Mouse (Mus musculus) limb, embryonic 11.5 days (tissue): ENCODE results near the gene Syt5. TPM values are rescaled to one million over a fixed set of nuclear protein-coding genes. Genes with fewer than 3 reads are reported as not detected.

Source experiments
- microRNA-seq: library from miRNA; unstranded; fragments of <30 nt; microRNA quantifications from one replicate; pipeline ENCODE4, GENCODE M21; 2016
- polyA plus RNA-seq: library from polyadenylated mRNA; unstranded; fragments of >200 nt; fragmentation: Nextera tagmentation; extraction: Ambion mirVana; gene quantifications from 2 replicates; pipeline ENCODE4 v1.2.1, GENCODE M21; 2014

Syt5 gene
- polyA plus RNA-seq, 1 experiment from 2014 or later: 4.2 TPM

Small RNA genes lying within 50 kb of the gene (microRNA-seq; reads per million reads assigned to microRNA genes)
- not detected for gene Gm23577

Other genes starting within 250 kb of the Syt5 start
- not detected in 2 replicates for gene Ncr1, start 209.8 kb downstream of the Syt5 start, polyA plus RNA-seq
- 0.23 and 0.67 TPM in 2 replicates for gene Gp6, start 149.8 kb downstream of the Syt5 start, polyA plus RNA-seq
- 29.8 and 30.0 TPM in 2 replicates for gene Rdh13, start 101.9 kb downstream of the Syt5 start, polyA plus RNA-seq
- 3.4 and 6.7 TPM in 2 replicates for gene Eps8l1, start 86.9 kb downstream of the Syt5 start, polyA plus RNA-seq
- 40.9 and 46.0 TPM in 2 replicates for gene Ppp1r12c, start 45.9 kb downstream of the Syt5 start, polyA plus RNA-seq
- 59.4 and 64.7 TPM in 2 replicates for gene Tnnt1, start 31.2 kb downstream of the Syt5 start, polyA plus RNA-seq
- gene Tnni3, start 23.3 kb downstream of the Syt5 start, polyA plus RNA-seq: 3.2 and 5.3 TPM in 2 replicates
- gene Dnaaf3, start 15.1 kb downstream of the Syt5 start, polyA plus RNA-seq: 1.9 and 2.4 TPM in 2 replicates
- not detected in 2 replicates for gene Ptprh, start 56.5 kb upstream of the Syt5 start, polyA plus RNA-seq
- gene Tmem86b, start 83.9 kb upstream of the Syt5 start, polyA plus RNA-seq: 1.1 and 2.5 TPM in 2 replicates
- gene Ppp6r1, start 111.5 kb upstream of the Syt5 start, polyA plus RNA-seq: 4.9 and 6.5 TPM in 2 replicates
- gene Hspbp1, start 137.5 kb upstream of the Syt5 start, polyA plus RNA-seq: 104 and 112 TPM in 2 replicates
- 1.7 and 2.5 TPM in 2 replicates for gene Brsk1, start 143.1 kb upstream of the Syt5 start, polyA plus RNA-seq
- gene Tmem150b, start 177.7 kb upstream of the Syt5 start, polyA plus RNA-seq: 0.16 and 0.19 TPM in 2 replicates
- gene Kmt5c, start 192.6 kb upstream of the Syt5 start, polyA plus RNA-seq: 76.2 and 80.5 TPM in 2 replicates
- 36.9 and 38.4 TPM in 2 replicates for gene Cox6b2, start 205.6 kb upstream of the Syt5 start, polyA plus RNA-seq
- not detected in 2 replicates for gene Fam71e2, start 223.8 kb upstream of the Syt5 start, polyA plus RNA-seq
- gene Il11, start 235.3 kb upstream of the Syt5 start, polyA plus RNA-seq: not detected in 2 replicates
- 0.41 TPM in 1 of 2 replicates, not detected in the other for gene Tmem190, start 235.4 kb upstream of the Syt5 start, polyA plus RNA-seq
- 2.1 and 2.6 TPM in 2 replicates for gene Tmem238, start 242.1 kb upstream of the Syt5 start, polyA plus RNA-seq
- 266 and 269 TPM in 2 replicates for gene Rpl28, start 245.3 kb upstream of the Syt5 start, polyA plus RNA-seq